Mouse (Mus musculus): ENCODE measurements around the gene Rhog.

DNA sequence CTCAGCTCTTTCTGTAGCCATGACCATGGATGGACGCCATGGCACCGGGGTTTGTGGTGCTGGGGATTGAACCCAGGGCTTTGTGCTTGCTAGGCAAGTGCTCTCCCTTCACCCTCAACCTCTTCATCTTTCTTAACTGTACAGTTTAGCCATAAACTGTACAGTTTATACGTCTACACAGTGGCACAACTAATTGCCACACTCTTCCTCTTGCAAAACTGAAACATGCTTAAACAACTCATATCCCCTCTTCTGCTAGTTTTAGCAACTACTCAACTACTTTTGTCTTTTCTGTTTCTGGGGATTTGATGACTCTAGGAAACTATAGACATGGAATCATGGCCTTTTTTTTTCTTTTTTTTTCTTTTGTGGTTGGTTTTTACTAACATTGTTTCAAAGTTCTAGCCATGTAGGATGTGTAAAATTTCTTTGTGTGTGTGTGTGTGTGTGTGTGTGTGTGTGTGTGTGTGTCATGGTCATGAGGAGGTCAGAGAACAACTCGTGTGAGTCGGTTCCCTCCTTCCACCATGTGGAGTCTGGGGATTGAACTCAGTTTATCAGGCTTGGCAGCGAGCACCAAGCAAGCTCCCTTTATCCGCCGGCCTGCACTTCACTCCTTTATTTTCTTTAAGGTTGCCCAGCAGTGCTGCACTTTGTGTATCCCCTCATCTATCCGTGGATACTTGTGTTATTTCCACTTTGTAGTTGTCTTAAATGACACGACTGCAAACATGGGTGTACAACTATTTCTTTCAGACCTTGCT lies 4.0 kb upstream of the Rhog start:
- TF ChIP-seq CTCF (IDR thresholded peaks at IDR 0.05; ENCODE audit: control insufficient read depth, insufficient read depth, insufficient read length) (no peak), CEBPB (IDR thresholded peaks at IDR 0.05; ENCODE audit: low read depth) (no peak)
